In genomic region chr7:99384101-99384611, GRCm38 (mm10) we compare ENCODE assay signal across 10 mouse cellular contexts. TPM values are rescaled to one million over a fixed set of nuclear protein-coding genes. Genes with fewer than 3 reads are reported as not detected.
DNase-seq lines count a peak whose midpoint lies in the region; ATAC-seq and TF ChIP-seq lines count a peak whose summit lies in the region.
"Had no signal": no experiment of that assay in that cellular context is flagged by ENCODE, and none has a peak within 500 bp of the region (broad histone marks: within the 10 kb centered on the region; RNA-seq: fewer than 3 reads in every experiment).

No protein-coding gene starts in this region.

- H3K9ac ChIP-seq in heart, embryonic 16.5 days (ENCODE audit: low read length) = peak overlapping the region; percentile 92
- H3K9ac ChIP-seq in midbrain, postnatal 0 days (replicated peaks; ENCODE audit: low read length, poor library complexity, severe bottlenecking) = peak overlapping the region; percentile 44; the same call in 1 of the 2 replicates

- no peak; the same call in 1 of the 2 replicates for TF ChIP-seq CTCF in gastrocnemius, adult 2 months (IDR thresholded peaks at IDR 0.05)
- peak; percentile 35 for TF ChIP-seq CTCF in midbrain, postnatal 0 days (IDR thresholded peaks at IDR 0.05)

- 10% methylated on average over 4 of the region's 4 CpGs for WGBS in heart, embryonic 16.5 days
- 14% methylated on average over 4 of the region's 4 CpGs for WGBS in midbrain, postnatal 0 days

- H3K4me1 ChIP-seq in heart, embryonic 16.5 days (ENCODE audit: control insufficient read depth, insufficient read depth, low read length) = peaks cover 46% of the 10 kb centered on the region
- H3K4me1 ChIP-seq in midbrain, postnatal 0 days (ENCODE audit: insufficient read depth, low read length) = peaks cover 20% of the 10 kb centered on the region; the same call in 1 of the 2 replicates

- no peak for DNase-seq in gastrocnemius, adult 2 months
- no peak for DNase-seq in gastrocnemius, postnatal 4 days (ENCODE audit: low spot score in 2 of 2)
- peak; percentile 65 to 77 for DNase-seq in kidney, postnatal 25 days
- DNase-seq in midbrain, postnatal 0 days (ENCODE audit: low spot score) = no peak
- no peak for DNase-seq in thymus, postnatal 36 days
- no peak for DNase-seq in urinary bladder, adult 2 months (ENCODE audit: low spot score)

- H3K9me3 ChIP-seq in heart, embryonic 16.5 days (replicated peaks; ENCODE audit: control insufficient read depth, low read length) = no peaks in the 10 kb centered on the region
- H3K9me3 ChIP-seq in midbrain, postnatal 0 days (ENCODE audit: low read length) = no peaks in the 10 kb centered on the region

- intact Hi-C loops in gastrocnemius, adult 2 months (cut with DNase I) = loop anchor here (5.0 kb wide), 1 partner anchor 33 kb away; no protein-coding TSS in a partner anchor

- no peaks in the 10 kb centered on the region for H3K27me3 ChIP-seq in heart, embryonic 16.5 days (ENCODE audit: control insufficient read depth, insufficient read depth, low read length)
- no peaks in the 10 kb centered on the region for H3K27me3 ChIP-seq in midbrain, postnatal 0 days (ENCODE audit: insufficient read depth, low read length)

- H3K4me2 ChIP-seq in heart, embryonic 16.5 days (ENCODE audit: low read depth, low read length) = peak overlapping the region; percentile 83
- H3K4me2 ChIP-seq in midbrain, postnatal 0 days (ENCODE audit: low read depth, low read length, poor library complexity, severe bottlenecking) = peak overlapping the region; percentile 88

- ATAC-seq in heart, embryonic 16.5 days (replicated peaks; ENCODE audit: extremely low read depth, insufficient read depth, low FRiP score) = peak; percentile 23; the same call in 1 of the 2 replicates
- no peak for ATAC-seq in midbrain, postnatal 0 days (ENCODE audit: low FRiP score)
- ATAC-seq in megakaryocyte progenitor cell, adult 5-6 weeks (replicated peaks; ENCODE audit: poor library complexity) = no peak

- peaks cover 10% of the 10 kb centered on the region for H3K36me3 ChIP-seq in heart, embryonic 16.5 days (ENCODE audit: control insufficient read depth, insufficient read depth)
- H3K36me3 ChIP-seq in midbrain, postnatal 0 days (ENCODE audit: insufficient read depth, low read length) = 0 out of 2 replicates have a peak, but pooled peaks cover 9% of the 10 kb centered on the region

- peak overlapping the region; percentile 91 for H3K27ac ChIP-seq in gastrocnemius, adult 2 months
- H3K27ac ChIP-seq in heart, embryonic 16.5 days (ENCODE audit: low read length) = peak overlapping the region; percentile 94
- H3K27ac ChIP-seq in midbrain, postnatal 0 days (ENCODE audit: low read depth, low read length) = 0 out of 2 replicates have a peak overlapping the region, but pooled peaks have one; percentile 18

- H3K4me3 ChIP-seq in gastrocnemius, adult 2 months = peak overlapping the region; percentile 92
- peak overlapping the region; percentile 65 for H3K4me3 ChIP-seq in heart, embryonic 16.5 days (ENCODE audit: low read length)
- peak overlapping the region; percentile 45; the same call in 1 of the 2 replicates for H3K4me3 ChIP-seq in midbrain, postnatal 0 days (ENCODE audit: low read depth, low read length)

RNA-seq across cellular contexts. Expression of gene Gdpd5, which starts 2.9 kb away (rescaled TPM):
- total RNA-seq in gastrocnemius, adult 2 months (2021) = 1 to 10 TPM; 5.4 to 6.7 TPM
- total RNA-seq in gastrocnemius, postnatal 4 days (2021) = 10 to 100 TPM; 17.1 to 19.2 TPM
- 26.9 and 28.4 TPM in 2 replicates for polyA plus RNA-seq in heart, embryonic 16.5 days (2015; fragmentation: Nextera tagmentation; extraction: Ambion mirVana)
- 41.0 and 44.6 TPM in 2 replicates for total RNA-seq in midbrain, postnatal 0 days (2014; rRNA removed)
- polyA plus RNA-seq in midbrain, postnatal 0 days (2015; fragmentation: Nextera tagmentation; extraction: Ambion mirVana) = 25.9 and 26.0 TPM in 2 replicates
- 15.8 and 20.9 TPM in 2 replicates for polyA plus RNA-seq in urinary bladder, adult 2 months (2012; rRNA removed)
- total RNA-seq in megakaryocyte progenitor cell, adult 5-6 weeks (2015) = 0.10 TPM in 1 of 2 replicates, not detected in the other
- total RNA-seq in megakaryocyte progenitor cell, adult 5-6 weeks (2017) = 0.08 TPM in 1 of 2 replicates, not detected in the other
- total RNA-seq: common myeloid progenitor, adult 5-6 weeks had no signal

RNA-seq across cellular contexts. Expression of gene Serpinh1, which starts 31.1 kb away (rescaled TPM):
- total RNA-seq in gastrocnemius, adult 2 months (2021) = 100 to 1,000 TPM in 1 of 2 experiments, 10 to 100 TPM in 1; 47.0 to 124 TPM
- 100 to 1,000 TPM; 409 to 535 TPM for total RNA-seq in gastrocnemius, postnatal 4 days (2021)
- 1,129 and 1,149 TPM in 2 replicates for polyA plus RNA-seq in heart, embryonic 16.5 days (2015; fragmentation: Nextera tagmentation; extraction: Ambion mirVana)
- total RNA-seq in midbrain, postnatal 0 days (2014; rRNA removed) = 151 and 160 TPM in 2 replicates
- 114 and 125 TPM in 2 replicates for polyA plus RNA-seq in midbrain, postnatal 0 days (2015; fragmentation: Nextera tagmentation; extraction: Ambion mirVana)
- 473 and 550 TPM in 2 replicates for polyA plus RNA-seq in urinary bladder, adult 2 months (2012; rRNA removed)
- 0.05 TPM in 1 of 2 replicates, not detected in the other for total RNA-seq in megakaryocyte progenitor cell, adult 5-6 weeks (2015)
- not detected in 2 replicates for total RNA-seq in megakaryocyte progenitor cell, adult 5-6 weeks (2017)
- total RNA-seq: CH12.LX had no signal

Comparison
In these comparisons a context has a peak if more than half of its experiments do, and no peak if none do; other contexts are left out.
1. DNase-seq: peak in kidney, postnatal 25 days (2 of 2); none in gastrocnemius, adult 2 months (single experiment), gastrocnemius, postnatal 4 days (0 of 2), midbrain, postnatal 0 days (single experiment), thymus, postnatal 36 days (0 of 2) and urinary bladder, adult 2 months (single experiment).
2. H3K27ac ChIP-seq: peak in every context shown above with its lines; median percentile 94 in heart, embryonic 16.5 days; 91 in gastrocnemius, adult 2 months; 18 in midbrain, postnatal 0 days.
3. RNA of gene Gdpd5, which starts 2.9 kb away (total RNA-seq): 41.0 to 44.6 TPM in midbrain, postnatal 0 days, 17.1 to 19.2 TPM in gastrocnemius, postnatal 4 days and 5.4 to 6.7 TPM in gastrocnemius, adult 2 months; 0.08 to 0.10 TPM in megakaryocyte progenitor cell, adult 5-6 weeks; every median in the first group is over 4 times any median in the second.
4. RNA of gene Serpinh1, which starts 31.1 kb away (total RNA-seq): 409 to 535 TPM in gastrocnemius, postnatal 4 days, 151 to 160 TPM in midbrain, postnatal 0 days and 47.0 to 124 TPM in gastrocnemius, adult 2 months; 0.05 TPM in megakaryocyte progenitor cell, adult 5-6 weeks; every median in the first group is over 10 times any median in the second.
5. Peak in every context shown above with its lines, with median percentiles within 50 percentile points of each other: H3K4me3 ChIP-seq.